Mouse (Mus musculus): ENCODE measurements around the gene Arid3a.

GRCm38 (mm10) chr10:79958140-79958816 lies 31.4 kb downstream of the Arid3a start:
- TF ChIP-seq POLR2A (IDR thresholded peaks at IDR 0.05; ENCODE audit: control insufficient read depth, extremely low read depth, insufficient read depth, low read length, poor library complexity) (no peak), CTCF (IDR thresholded peaks at IDR 0.05; ENCODE audit: borderline replicate concordance, control insufficient read depth, extremely low read depth, insufficient read depth, low read length, poor library complexity) (peak; percentile 91)
